8 mouse cellular contexts compared by ENCODE assay signal in genomic region chr13:48967956-48968749, GRCm38 (mm10). TPM values are rescaled to one million over a fixed set of nuclear protein-coding genes. Genes with fewer than 3 reads are reported as not detected.
DNase-seq lines count a peak whose midpoint lies in the region; ATAC-seq and TF ChIP-seq lines count a peak whose summit lies in the region.

Fam120a (minus strand) TSS chr13:48968017.

- 2% methylated on average over 111 of the region's 116 CpGs for WGBS in embryonic facial prominence, embryonic 10.5 days
- WGBS in intestine, postnatal 0 days = under 1% methylated on average over 59 of the region's 116 CpGs
- 6% methylated on average over 115 of the region's 116 CpGs for WGBS in midbrain, embryonic 10.5 days

- DNase-seq in adrenal gland, postnatal 10 days = peak; percentile 89
- peak; percentile 86 for DNase-seq in embryonic facial prominence, embryonic 10.5 days (ENCODE audit: low spot score)
- DNase-seq in left cerebral cortex, postnatal 36 days (ENCODE audit: low spot score in 2 of 2) = peak; percentile 87 to 90
- DNase-seq in midbrain, embryonic 10.5 days (ENCODE audit: low spot score) = peak; percentile 83
- DNase-seq in right cerebral cortex, postnatal 36 days (ENCODE audit: low spot score in 2 of 2) = peak; percentile 77 to 79
- peak; percentile 80 to 83 for DNase-seq in urinary bladder, postnatal 4 days (ENCODE audit: low spot score in 2 of 2)

- H3K9me3 ChIP-seq in embryonic facial prominence, embryonic 10.5 days = no peaks in the 10 kb centered on the region
- no peaks in the 10 kb centered on the region for H3K9me3 ChIP-seq in intestine, postnatal 0 days (ENCODE audit: control insufficient read depth)
- no peaks in the 10 kb centered on the region for H3K9me3 ChIP-seq in midbrain, embryonic 10.5 days (replicated peaks)

- H3K4me3 ChIP-seq in embryonic facial prominence, embryonic 10.5 days = peak within 1 kb of the TSS; percentile 94
- H3K4me3 ChIP-seq in intestine, postnatal 0 days (ENCODE audit: low read depth, low read length) = peak within 1 kb of the TSS; percentile 55
- peak within 1 kb of the TSS; percentile 96 for H3K4me3 ChIP-seq in midbrain, embryonic 10.5 days

- peak; percentile 66 for TF ChIP-seq CTCF in intestine, postnatal 0 days (IDR thresholded peaks at IDR 0.05; ENCODE audit: low read depth)

- peak within 1 kb of the TSS; percentile 96 for H3K27ac ChIP-seq in embryonic facial prominence, embryonic 10.5 days (replicated peaks)
- H3K27ac ChIP-seq in intestine, postnatal 0 days (ENCODE audit: low read depth, low read length) = peak within 1 kb of the TSS; percentile 91
- peak within 1 kb of the TSS; percentile 97 for H3K27ac ChIP-seq in midbrain, embryonic 10.5 days (replicated peaks)

- H3K9ac ChIP-seq in intestine, postnatal 0 days (ENCODE audit: low read depth, low read length) = peak within 1 kb of the TSS; percentile 89

- peaks cover 17% of the 10 kb centered on the region for H3K36me3 ChIP-seq in embryonic facial prominence, embryonic 10.5 days (replicated peaks)
- no peaks in the 10 kb centered on the region for H3K36me3 ChIP-seq in intestine, postnatal 0 days (ENCODE audit: control insufficient read depth, insufficient read depth)
- peaks cover 10% of the 10 kb centered on the region; the same call in 1 of the 2 replicates for H3K36me3 ChIP-seq in midbrain, embryonic 10.5 days

- intact Hi-C loops in left cerebral cortex, postnatal 36 days (cut with DNase I) = loop anchor here (5.0 kb wide), 1 partner anchor 96 kb away; the partner anchor contains the start of gene Phf2

- peak; percentile 54 for ATAC-seq in granulocyte monocyte progenitor cell, adult 5-6 weeks (replicated peaks; ENCODE audit: poor library complexity, severe bottlenecking)
- peak; percentile 85 for ATAC-seq in intestine, postnatal 0 days

- peaks cover 51% of the 10 kb centered on the region for H3K4me1 ChIP-seq in embryonic facial prominence, embryonic 10.5 days
- H3K4me1 ChIP-seq in intestine, postnatal 0 days (replicated peaks; ENCODE audit: control insufficient read depth, insufficient read depth, low read length) = peaks cover 23% of the 10 kb centered on the region
- H3K4me1 ChIP-seq in midbrain, embryonic 10.5 days = peaks cover 67% of the 10 kb centered on the region

- H3K27me3 ChIP-seq in embryonic facial prominence, embryonic 10.5 days (replicated peaks; ENCODE audit: low read depth, poor library complexity, severe bottlenecking) = no peaks in the 10 kb centered on the region
- H3K27me3 ChIP-seq in intestine, postnatal 0 days (replicated peaks; ENCODE audit: control insufficient read depth, insufficient read depth, low read length) = no peaks in the 10 kb centered on the region
- H3K27me3 ChIP-seq in midbrain, embryonic 10.5 days (ENCODE audit: low read depth, poor library complexity, severe bottlenecking) = no peaks in the 10 kb centered on the region

- peak within 1 kb of the TSS; percentile 85 for H3K4me2 ChIP-seq in intestine, postnatal 0 days (replicated peaks; ENCODE audit: low read depth)

RNA-seq across cellular contexts. Expression of gene Fam120a, which starts in this region (rescaled TPM):
- 100 to 1,000 TPM; 145 to 150 TPM for total RNA-seq in adrenal gland, postnatal 10 days (2021)
- 16.0 and 16.7 TPM in 2 replicates for polyA plus RNA-seq in embryonic facial prominence, embryonic 10.5 days (2016; fragmentation: Nextera tagmentation; extraction: Ambion mirVana)
- total RNA-seq in granulocyte monocyte progenitor cell, adult 5-6 weeks (2014; fragmentation: Nextera tagmentation) = 161 and 168 TPM in 2 replicates
- 123 and 128 TPM in 2 replicates for total RNA-seq in granulocyte monocyte progenitor cell, adult 5-6 weeks (2017)
- polyA plus RNA-seq in intestine, postnatal 0 days (2015; fragmentation: Nextera tagmentation; extraction: Ambion mirVana) = 24.2 and 25.9 TPM in 2 replicates
- 100 to 1,000 TPM; 105 to 119 TPM for total RNA-seq in left cerebral cortex, postnatal 36 days (2021)
- polyA plus RNA-seq in midbrain, embryonic 10.5 days (2016; fragmentation: Nextera tagmentation; extraction: Ambion mirVana) = 13.7 and 14.0 TPM in 2 replicates

Comparison
In these comparisons a context has a peak if more than half of its experiments do, and no peak if none do; other contexts are left out.
1. Peak in every context shown above with its lines: DNase-seq, ATAC-seq, H3K4me3 ChIP-seq and H3K27ac ChIP-seq.